Mouse (Mus musculus) brain, embryonic 14.5 days (tissue): Measurements from ENCODE around the gene Npepps.
A peak's percentile ranks its signal among the peaks of the same experiment; 100 is the strongest.

Experiments
- CTCF ChIP-seq: fragments of 200-500 bp; IDR thresholded peaks from 2 replicates; pipeline ENCODE4 v1.5.1; 2012; ENCODE audit warnings: inconsistent platforms, mild to moderate bottlenecking, moderate library complexity, borderline replicate concordance; ENCODE audit not compliant: insufficient read depth, insufficient read length; ENCODE audit errors: extremely low read depth
- POLR2A ChIP-seq: fragments of 200-500 bp; IDR thresholded peaks from 2 replicates; pipeline ENCODE4 v1.6.1; 2012; ENCODE audit warnings: mild to moderate bottlenecking, inconsistent platforms, borderline replicate concordance; ENCODE audit not compliant: poor library complexity, insufficient read depth, insufficient read length, severe bottlenecking; ENCODE audit errors: extremely low read depth

DNA sequence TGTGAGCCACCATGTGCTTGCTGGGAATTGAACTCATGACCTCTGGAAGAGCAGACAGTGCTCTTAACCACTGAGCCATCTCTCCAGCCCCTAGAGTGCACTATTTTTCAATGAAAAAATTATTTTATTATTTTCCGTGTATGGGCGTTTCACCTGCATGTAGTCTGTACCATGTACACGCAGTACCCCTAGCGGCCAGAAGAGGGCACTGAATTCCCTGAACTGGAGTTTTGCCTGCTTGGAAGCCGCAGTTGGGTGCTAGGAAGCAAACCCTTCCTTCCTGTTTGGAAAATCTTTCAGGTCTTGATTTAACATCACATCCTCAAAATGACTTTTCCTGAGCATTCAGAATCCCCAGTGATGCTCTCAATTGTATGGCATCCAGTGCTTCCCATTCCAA, 81.8 kb downstream of the Npepps start:
- peak; percentile 75; the same call in 1 of the 2 replicates for TF ChIP-seq CTCF
- no peak for TF ChIP-seq POLR2A
